Mouse (Mus musculus) G1E (cell line): ENCODE measurements around the gene Pkig. TPM values are rescaled to one million over a fixed set of nuclear protein-coding genes. Genes with fewer than 3 reads are reported as not detected.

Experiments used
- ATAC-seq: 2 replicates; pipeline ENCODE4 v1.8.0; 2016; ENCODE audit warnings: mild to moderate bottlenecking; ENCODE audit not compliant: insufficient number of reproducible peaks, poor library complexity, low FRiP score, severe bottlenecking; ENCODE audit errors: extremely low read depth
- DNase-seq: peaks from one replicate; pipeline ENCODE4 v3.0.0; 2012; ENCODE audit warnings: low spot score
- H3K27me3 ChIP-seq: 2 replicates; pipeline ENCODE4 v1.6.1; 2012; ENCODE audit warnings: mild to moderate bottlenecking, low read length, inconsistent platforms; ENCODE audit not compliant: insufficient read depth
- H3K36me3 ChIP-seq: replicated peaks from 2 replicates; pipeline ENCODE3; 2012; ENCODE audit warnings: mild to moderate bottlenecking, inconsistent platforms
- H3K4me1 ChIP-seq: 2 replicates; pipeline ENCODE4 v1.6.1; 2012; ENCODE audit warnings: low read depth, low read length, inconsistent platforms, mixed read lengths; ENCODE audit not compliant: insufficient read depth
- H3K4me3 ChIP-seq: 2 replicates; pipeline ENCODE4 v1.5.1; 2012; ENCODE audit warnings: low read depth, mild to moderate bottlenecking, inconsistent platforms, low read length, moderate library complexity, mixed read lengths
- H3K9me3 ChIP-seq: replicated peaks from 2 replicates; pipeline ENCODE4 v1.6.1; 2012; ENCODE audit warnings: inconsistent platforms
- CTCF ChIP-seq: IDR thresholded peaks from 2 replicates; pipeline ENCODE4 v1.5.1; 2012; ENCODE audit warnings: low read depth, low read length, inconsistent platforms, mixed read lengths
- GATA1 ChIP-seq: IDR thresholded peaks from 2 replicates; pipeline ENCODE4 v1.6.1; 2012; ENCODE audit warnings: borderline replicate concordance, low read length, inconsistent platforms, mixed read lengths
- GATA2 ChIP-seq: IDR thresholded peaks from 2 replicates; pipeline ENCODE4 v1.6.1; 2012; ENCODE audit warnings: low read depth, low read length, inconsistent platforms, borderline replicate concordance
- POLR2AphosphoS5 ChIP-seq: IDR thresholded peaks from 2 replicates; pipeline ENCODE4 v1.6.1; 2012; ENCODE audit warnings: low read depth, low read length, inconsistent platforms; ENCODE audit not compliant: insufficient replicate concordance
- TAL1 ChIP-seq: conservative IDR thresholded peaks from 2 replicates; pipeline ENCODE4 v1.6.1; 2012; ENCODE audit warnings: low read depth, low read length, inconsistent platforms, mixed read lengths
- polyA plus RNA-seq: library from polyadenylated mRNA; stranded (reverse); fragments of >175 nt; gene quantifications from 2 replicates; pipeline ENCODE4 v1.2.3, GENCODE M21; 2012
- total RNA-seq, 2 experiments: library from RNA; stranded (forward) in 1 of 2; stranded (reverse) in 1 of 2; fragments of 200-1000 nt in 1 of 2; fragments of >200 nt in 1 of 2; fragmentation: Nextera tagmentation in 1 of 2; gene quantifications; 2 replicates each; pipeline ENCODE4 v1.2.3; 2014 to 2017

Pkig gene
- total and polyA plus RNA-seq, 3 experiments, result 28.8 to 166 (median 47.9) TPM

- TF ChIP-seq GATA2, result no peak
- no peak for TF ChIP-seq CTCF
- TF ChIP-seq TAL1, result no peak
- no peak for TF ChIP-seq GATA1
- no peak for TF ChIP-seq POLR2AphosphoS5
- H3K4me1 ChIP-seq, result peaks cover 66% of the 10 kb centered on the region
- DNase-seq, result peak; percentile 22
- peak overlapping the region; percentile 39; the same call in 1 of the 2 replicates for H3K4me3 ChIP-seq
- H3K36me3 ChIP-seq, result peaks cover 20% of the 10 kb centered on the region
- H3K9me3 ChIP-seq, result no peaks in the 10 kb centered on the region
- peak; percentile 57 for ATAC-seq
- no peaks in the 10 kb centered on the region for H3K27me3 ChIP-seq
Observed at GRCm38 (mm10) chr2:163691846-163692605, 33.8 kb downstream of the Pkig start.

- no peak for DNase-seq
- H3K4me3 ChIP-seq, result peak overlapping the region; percentile 13; the same call in 1 of the 2 replicates
- H3K36me3 ChIP-seq, result peaks cover 24% of the 10 kb centered on the region
- peaks cover 74% of the 10 kb centered on the region for H3K4me1 ChIP-seq
- peak; percentile 35 for ATAC-seq
- H3K9me3 ChIP-seq, result no peaks in the 10 kb centered on the region
- H3K27me3 ChIP-seq, result no peaks in the 10 kb centered on the region
- no peak for TF ChIP-seq POLR2AphosphoS5
- TF ChIP-seq TAL1, result no peak
- no peak for TF ChIP-seq GATA2
- no peak for TF ChIP-seq GATA1
- TF ChIP-seq CTCF, result no peak
Observed at GRCm38 (mm10) chr2:163692873-163693612, 34.9 kb downstream of the Pkig start.

GRCm38 (mm10) chr2:163693716-163694314 is 35.6 kb downstream of the Pkig start:
- H3K36me3 ChIP-seq, result peaks cover 29% of the 10 kb centered on the region
- no peaks in the 10 kb centered on the region for H3K27me3 ChIP-seq
- no peaks in the 10 kb centered on the region for H3K9me3 ChIP-seq
- no peak for TF ChIP-seq GATA2
- no peak overlapping the region for H3K4me3 ChIP-seq
- H3K4me1 ChIP-seq, result peaks cover 80% of the 10 kb centered on the region
- DNase-seq, result no peak
- ATAC-seq, result no peak

- no peak for ATAC-seq
- Histone ChIP-seq H3K4me1 (peaks cover 57% of the 10 kb centered on the region), H3K4me3 (no peak overlapping the region), H3K9me3 (no peaks in the 10 kb centered on the region), H3K27me3 (no peaks in the 10 kb centered on the region), H3K36me3 (peaks cover 30% of the 10 kb centered on the region)
- TF ChIP-seq CTCF, result no peak
- no peak for TF ChIP-seq TAL1
- no peak for TF ChIP-seq GATA1
- TF ChIP-seq POLR2AphosphoS5, result no peak
- no peak for TF ChIP-seq GATA2
- no peak for DNase-seq
Observed at GRCm38 (mm10) chr2:163696763-163697162, 38.6 kb downstream of the Pkig start.

GRCm38 (mm10) chr2:163697764-163698480 is 39.7 kb downstream of the Pkig start:
- Histone ChIP-seq H3K4me3 (no peak overlapping the region), H3K9me3 (no peaks in the 10 kb centered on the region), H3K4me1 (peaks cover 49% of the 10 kb centered on the region), H3K36me3 (peaks cover 30% of the 10 kb centered on the region), H3K27me3 (no peaks in the 10 kb centered on the region)
- DNase-seq, result no peak
- TF ChIP-seq TAL1 (no peak), GATA2 (no peak), GATA1 (no peak), POLR2AphosphoS5 (no peak), CTCF (no peak)
- no peak for ATAC-seq
